Mouse (Mus musculus) liver, postnatal 0 days (tissue): ENCODE data around the gene Atrnl1.

Experiments used
- CTCF ChIP-seq: sonication (generic); IDR thresholded peaks from 2 replicates; pipeline ENCODE4 v1.5.1; 2016; ENCODE audit warnings: antibody characterized with exemption, low read depth
- EP300 ChIP-seq: IDR thresholded peaks from 2 replicates; pipeline ENCODE4 v1.6.1; 2016; ENCODE audit warnings: antibody characterized with exemption, low read depth, mild to moderate bottlenecking

DNA sequence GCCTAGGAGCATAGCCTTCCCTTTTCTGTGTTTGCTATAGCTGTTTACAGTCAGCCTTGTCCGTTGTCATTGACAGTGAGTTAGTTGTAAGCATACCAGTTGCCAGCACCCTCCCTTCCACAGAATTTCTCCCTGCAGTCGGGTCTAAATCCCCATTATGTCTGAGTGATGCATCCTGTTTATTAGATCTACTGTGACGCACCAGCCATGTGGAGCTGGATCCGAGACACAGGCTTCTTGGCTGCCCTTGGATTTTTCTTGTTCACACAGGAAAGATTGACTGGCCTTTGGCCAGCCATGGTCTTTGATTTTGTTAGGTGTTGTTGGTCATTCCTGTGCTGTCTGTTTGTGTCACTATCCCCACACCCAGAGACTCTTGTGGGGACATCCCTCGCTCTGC is 102.3 kb downstream of the Atrnl1 start:
- TF ChIP-seq CTCF (no peak), EP300 (no peak)
